Mouse (Mus musculus): Measurements from ENCODE around the gene Ugp2. TPM values are rescaled to one million over a fixed set of nuclear protein-coding genes. Genes with fewer than 3 reads are reported as not detected.

The Ugp2 gene
- polyA plus RNA-seq, 1 experiment from 2014 or later: 30.9 TPM

DNA sequence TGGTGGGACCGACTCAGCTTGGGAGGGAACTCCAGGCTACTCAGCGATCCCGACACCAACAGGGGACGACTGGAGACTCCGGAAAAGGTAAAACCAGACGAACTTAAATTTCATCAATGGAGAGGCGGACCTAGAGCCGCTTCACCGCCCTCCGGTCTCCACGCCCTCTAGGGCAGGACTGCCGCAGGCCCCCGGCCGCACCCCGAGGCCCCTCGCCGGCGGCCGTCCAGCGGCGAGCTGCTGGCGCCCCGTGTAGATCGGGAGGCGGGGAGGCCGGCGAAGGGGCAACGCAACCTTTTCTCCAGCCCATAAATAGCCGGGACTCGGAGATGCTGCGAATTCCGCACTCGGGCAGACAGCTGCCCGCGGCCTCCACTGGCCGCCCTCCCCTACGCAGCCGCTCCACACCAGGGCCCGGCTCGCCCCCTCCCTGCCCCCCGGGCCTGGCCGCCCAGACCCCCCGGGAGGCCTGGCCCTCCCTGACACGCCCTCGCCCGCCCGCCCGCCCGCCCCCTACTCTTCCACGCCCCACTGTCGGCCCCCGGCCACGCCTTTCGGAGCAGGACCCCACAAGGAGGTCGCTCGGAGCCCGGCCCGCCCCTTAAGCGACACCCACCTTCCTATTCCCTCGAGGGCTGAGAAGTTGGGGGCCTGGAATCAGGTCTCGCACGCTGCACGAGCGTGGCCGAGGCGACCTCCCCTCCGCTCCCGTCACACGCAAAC lies 441 bp downstream of the Ugp2 start:
- ATAC-seq (ENCODE audit: low read depth): peak; percentile 81
- under 1% methylated on average over 63 of the region's 69 CpGs for WGBS (ENCODE audit: insufficient replicate concordance)

DNA sequence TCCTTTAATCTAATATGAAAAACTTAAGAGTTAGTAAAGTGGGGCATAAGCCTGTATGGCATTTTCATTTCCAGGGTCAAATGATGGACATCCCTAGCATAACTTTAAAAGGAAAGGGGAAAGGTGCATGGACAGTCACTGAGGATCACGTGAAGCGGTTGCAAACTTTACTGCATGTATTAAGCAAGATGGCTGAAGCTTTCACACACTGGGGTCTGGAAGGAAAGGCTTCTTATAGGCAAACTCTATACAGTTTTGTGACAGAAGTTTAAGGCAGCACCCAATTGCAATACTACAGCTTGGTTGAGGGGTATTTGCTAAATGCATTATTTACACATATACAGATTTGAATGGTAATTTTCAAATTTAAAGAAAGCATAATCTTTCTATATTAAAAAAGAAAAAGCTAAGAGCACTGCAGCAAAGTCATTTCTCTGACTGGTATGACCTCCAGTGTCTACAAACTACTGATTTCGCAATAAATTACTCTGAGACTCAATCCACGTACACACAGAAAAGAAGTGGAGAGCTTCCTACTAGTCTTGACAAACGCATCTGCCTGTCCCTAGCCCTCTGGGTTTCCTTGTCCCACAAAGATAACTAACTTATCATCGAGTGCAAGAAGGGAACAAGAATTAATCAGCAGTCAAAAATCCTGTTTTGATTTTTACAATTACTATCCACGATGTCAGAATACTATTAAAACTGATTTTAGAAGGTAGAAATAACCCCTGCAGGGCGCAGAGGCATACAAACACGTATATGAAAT lies 1.6 kb downstream of the Ugp2 start:
- H3K4me1 ChIP-seq (replicated peaks): peaks cover 28% of the 10 kb centered on the region
- H3K27ac ChIP-seq: no peak overlapping the region; the same call in 1 of the 2 replicates
- H3K9ac ChIP-seq: peak overlapping the region; percentile 84
- ATAC-seq (ENCODE audit: low read depth) (no peak), DNase-seq (no peak)
- 22% methylated on average over 9 of the region's 9 CpGs for WGBS (ENCODE audit: insufficient replicate concordance)
- H3K9me3 ChIP-seq (replicated peaks): no peaks in the 10 kb centered on the region
- peak overlapping the region; percentile 93 for H3K4me2 ChIP-seq
- peak overlapping the region; percentile 81 for H3K4me3 ChIP-seq (replicated peaks)
- H3K36me3 ChIP-seq: no peaks in the 10 kb centered on the region
- H3K27me3 ChIP-seq: peaks cover 10% of the 10 kb centered on the region; the same call in 1 of the 2 replicates

More for the DNA sequence above, 441 bp downstream of the Ugp2 start:
- Histone ChIP-seq H3K36me3 (no peaks in the 10 kb centered on the region), H3K9ac (peak overlapping the region; percentile 84), H3K4me2 (peak overlapping the region; percentile 93), H3K9me3 (replicated peaks) (no peaks in the 10 kb centered on the region), H3K4me3 (replicated peaks) (peak overlapping the region; percentile 81), H3K4me1 (replicated peaks) (peaks cover 28% of the 10 kb centered on the region), H3K27me3 (peaks cover 10% of the 10 kb centered on the region; the same call in 1 of the 2 replicates), H3K27ac (peak overlapping the region; percentile 75)
- peak; percentile 62 for DNase-seq

DNA sequence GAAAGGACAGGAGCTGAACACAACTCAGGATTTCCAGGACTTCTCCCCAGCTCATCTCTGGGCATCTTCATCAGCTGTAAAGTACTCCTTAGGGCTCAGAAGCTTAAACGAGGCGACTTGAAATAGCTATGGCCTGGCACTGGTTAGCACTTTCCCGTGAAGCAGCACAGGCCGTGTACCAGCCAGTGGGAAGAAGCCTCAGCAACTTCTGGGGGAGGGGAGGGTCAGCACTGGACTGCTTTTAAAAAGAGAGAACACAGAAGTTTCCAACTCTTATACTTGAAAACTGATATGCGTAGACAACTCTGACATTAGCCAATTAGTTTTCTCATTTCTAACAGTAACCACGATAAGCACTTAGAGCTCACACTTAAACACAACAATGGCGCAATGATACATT lies 2.5 kb downstream of the Ugp2 start:
- H3K4me3 ChIP-seq (replicated peaks): peak overlapping the region; percentile 81; the same call in 1 of the 2 replicates
- H3K9me3 ChIP-seq (replicated peaks): no peaks in the 10 kb centered on the region
- WGBS (ENCODE audit: insufficient replicate concordance): 66% methylated on average over 7 of the region's 7 CpGs
- no peak overlapping the region for H3K27ac ChIP-seq
- no peak overlapping the region for H3K9ac ChIP-seq
- H3K27me3 ChIP-seq: peaks cover 10% of the 10 kb centered on the region; the same call in 1 of the 2 replicates
- peak overlapping the region; percentile 93 for H3K4me2 ChIP-seq
- no peak for DNase-seq
- no peaks in the 10 kb centered on the region for H3K36me3 ChIP-seq
- H3K4me1 ChIP-seq (replicated peaks): peaks cover 28% of the 10 kb centered on the region
- no peak for ATAC-seq (ENCODE audit: low read depth)

DNA sequence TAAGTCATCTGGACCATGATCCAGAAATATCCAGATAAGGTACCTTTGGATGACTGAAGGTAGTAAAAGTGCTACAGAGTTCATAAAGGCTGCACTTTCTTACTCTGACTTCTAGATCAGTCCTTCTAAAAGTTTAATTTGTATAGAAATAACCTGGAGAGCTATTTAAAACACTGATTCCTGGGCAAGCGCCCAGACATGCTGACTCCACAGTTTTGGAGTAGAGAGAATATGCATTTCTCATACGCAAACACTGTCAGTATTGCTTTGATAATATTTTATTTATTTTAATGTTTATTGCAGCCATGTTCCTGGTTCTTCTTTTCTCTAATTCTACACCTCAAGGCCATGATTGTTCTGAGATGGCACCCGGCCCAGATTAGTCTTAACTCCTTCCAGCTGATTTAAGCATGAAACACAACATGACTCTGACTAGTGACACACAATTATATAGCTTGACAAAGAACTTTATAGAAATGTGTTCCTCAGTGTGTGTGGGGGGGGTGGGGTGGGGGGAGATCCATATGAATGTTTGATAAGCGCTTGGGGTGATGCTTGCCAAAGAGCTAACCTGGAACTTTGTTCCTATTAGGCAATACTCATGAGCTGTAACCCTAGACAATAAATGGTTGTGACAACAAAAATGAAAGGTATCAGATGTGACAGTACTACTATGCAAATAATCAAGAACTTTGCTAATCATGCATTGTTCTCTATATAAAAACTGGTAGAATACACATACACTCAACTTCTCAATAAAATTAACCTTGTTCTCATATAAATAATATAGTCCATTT lies 7.7 kb downstream of the Ugp2 start:
- no peaks in the 10 kb centered on the region for H3K27me3 ChIP-seq
- no peak overlapping the region for H3K27ac ChIP-seq
- ATAC-seq (ENCODE audit: low read depth) (no peak), DNase-seq (no peak)
- H3K9me3 ChIP-seq (replicated peaks): no peaks in the 10 kb centered on the region
- H3K4me1 ChIP-seq (replicated peaks): 0 out of 2 replicates have a peak, but pooled peaks cover 5% of the 10 kb centered on the region
- no peak overlapping the region for H3K4me3 ChIP-seq (replicated peaks)
- H3K4me2 ChIP-seq: no peak overlapping the region
- 77% methylated on average over 4 of the region's 4 CpGs for WGBS (ENCODE audit: insufficient replicate concordance)
- no peaks in the 10 kb centered on the region for H3K36me3 ChIP-seq
- H3K9ac ChIP-seq: no peak overlapping the region

DNA sequence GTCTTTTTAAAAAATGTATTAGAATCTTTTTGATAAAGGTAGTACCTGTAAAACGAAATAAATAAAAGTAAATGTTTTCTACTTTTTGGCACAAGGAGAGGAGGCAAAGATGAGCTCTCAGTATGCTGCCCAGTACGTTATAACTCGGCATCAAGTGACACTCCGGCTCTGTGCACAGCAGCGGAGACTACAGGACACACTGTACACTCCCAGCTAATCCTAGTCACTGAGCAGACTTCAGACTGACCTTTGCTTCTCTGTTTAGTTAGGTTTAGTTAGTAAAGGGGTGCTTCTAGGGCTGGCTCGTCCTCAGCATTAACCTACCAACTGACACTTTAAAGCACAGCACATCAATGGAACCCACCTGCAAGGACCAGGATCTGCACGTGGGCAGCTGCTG lies 19.7 kb downstream of the Ugp2 start:
- H3K36me3 ChIP-seq: peaks cover 5% of the 10 kb centered on the region; the same call in 1 of the 2 replicates
- peak; percentile 58 for ATAC-seq (ENCODE audit: low read depth)
- H3K4me1 ChIP-seq (replicated peaks): peaks cover 19% of the 10 kb centered on the region
- no peak for DNase-seq
- no peak overlapping the region for H3K4me2 ChIP-seq
- no peak overlapping the region for H3K9ac ChIP-seq
- no peaks in the 10 kb centered on the region for H3K27me3 ChIP-seq
- 63% methylated on average over 7 of the region's 7 CpGs for WGBS (ENCODE audit: insufficient replicate concordance)
- H3K27ac ChIP-seq: no peak overlapping the region
- H3K4me3 ChIP-seq (replicated peaks): no peak overlapping the region
- H3K9me3 ChIP-seq (replicated peaks): no peaks in the 10 kb centered on the region

GRCm38 (mm10) chr11:21348890-21349289 lies 22.1 kb downstream of the Ugp2 start:
- Histone ChIP-seq H3K9ac (no peak overlapping the region), H3K4me1 (replicated peaks) (peaks cover 25% of the 10 kb centered on the region), H3K4me2 (no peak overlapping the region), H3K4me3 (replicated peaks) (no peak overlapping the region), H3K27ac (no peak overlapping the region), H3K36me3 (peaks cover 9% of the 10 kb centered on the region), H3K9me3 (replicated peaks) (no peaks in the 10 kb centered on the region), H3K27me3 (no peaks in the 10 kb centered on the region)
- ATAC-seq (ENCODE audit: low read depth) (no peak), DNase-seq (no peak)
- WGBS (ENCODE audit: insufficient replicate concordance): 53% methylated on average over 2 of the region's 2 CpGs

- WGBS (ENCODE audit: insufficient replicate concordance): 44% methylated on average over 3 of the region's 3 CpGs
- ATAC-seq (ENCODE audit: low read depth) (0 out of 2 replicates have a peak, but pooled peaks have one; percentile 52), DNase-seq (no peak)
- Histone ChIP-seq H3K4me3 (replicated peaks) (no peak overlapping the region), H3K4me1 (replicated peaks) (peaks cover 37% of the 10 kb centered on the region), H3K27ac (no peak overlapping the region), H3K9ac (no peak overlapping the region), H3K9me3 (replicated peaks) (no peaks in the 10 kb centered on the region), H3K36me3 (peaks cover 7% of the 10 kb centered on the region; the same call in 1 of the 2 replicates), H3K4me2 (no peak overlapping the region), H3K27me3 (no peaks in the 10 kb centered on the region)
Measured at GRCm38 (mm10) chr11:21346020-21346419, 25.0 kb downstream of the Ugp2 start.

DNA sequence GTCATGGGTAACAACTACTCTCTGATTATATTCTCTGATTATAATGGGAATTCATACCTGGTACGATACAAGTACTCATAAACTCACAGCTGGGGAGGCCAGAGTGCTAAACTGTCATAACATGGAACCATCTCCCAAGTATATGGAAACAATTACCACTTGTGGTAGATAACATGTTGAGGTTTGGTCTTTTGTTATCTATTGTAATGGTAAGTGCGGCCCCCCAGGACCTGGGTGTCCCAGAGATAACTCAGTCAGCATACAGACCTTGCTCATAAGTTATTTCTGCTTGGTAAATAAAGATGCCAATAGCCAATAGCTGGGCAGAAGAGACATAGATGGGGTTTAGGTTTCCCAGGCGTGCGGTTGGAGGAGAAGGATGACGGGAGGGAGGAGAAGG lies 27.5 kb downstream of the Ugp2 start:
- Histone ChIP-seq H3K36me3 (peaks cover 7% of the 10 kb centered on the region; the same call in 1 of the 2 replicates), H3K9ac (no peak overlapping the region), H3K4me2 (no peak overlapping the region), H3K9me3 (replicated peaks) (no peaks in the 10 kb centered on the region), H3K27me3 (no peaks in the 10 kb centered on the region), H3K4me3 (replicated peaks) (no peak overlapping the region), H3K27ac (no peak overlapping the region), H3K4me1 (replicated peaks) (peaks cover 26% of the 10 kb centered on the region)
- WGBS (ENCODE audit: insufficient replicate concordance): 48% methylated on average over 5 of the region's 5 CpGs
- ATAC-seq (ENCODE audit: low read depth) (peak; percentile 83), DNase-seq (no peak)

DNA sequence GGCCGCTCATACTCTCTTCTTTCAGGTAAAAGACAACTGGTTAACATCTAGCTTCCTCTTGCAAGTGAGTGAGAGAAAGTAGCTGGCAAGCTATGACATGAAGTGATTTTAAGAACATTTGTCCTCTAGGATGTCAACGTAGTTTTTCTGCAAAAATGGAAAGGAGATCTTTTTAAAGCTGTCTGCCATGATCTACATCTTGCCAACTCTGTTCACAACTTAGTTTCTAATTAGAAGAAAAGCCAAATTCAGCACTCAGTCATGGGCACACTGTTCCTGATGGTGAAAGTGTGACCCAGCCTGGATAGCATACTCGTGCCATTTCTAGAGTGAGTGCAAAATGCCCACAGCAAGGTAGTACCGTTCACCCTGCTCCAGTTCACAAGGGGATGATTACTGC lies 31.9 kb downstream of the Ugp2 start:
- no peak for DNase-seq
- no peak overlapping the region for H3K4me2 ChIP-seq
- WGBS (ENCODE audit: insufficient replicate concordance): 70% methylated on average over 4 of the region's 4 CpGs

DNA sequence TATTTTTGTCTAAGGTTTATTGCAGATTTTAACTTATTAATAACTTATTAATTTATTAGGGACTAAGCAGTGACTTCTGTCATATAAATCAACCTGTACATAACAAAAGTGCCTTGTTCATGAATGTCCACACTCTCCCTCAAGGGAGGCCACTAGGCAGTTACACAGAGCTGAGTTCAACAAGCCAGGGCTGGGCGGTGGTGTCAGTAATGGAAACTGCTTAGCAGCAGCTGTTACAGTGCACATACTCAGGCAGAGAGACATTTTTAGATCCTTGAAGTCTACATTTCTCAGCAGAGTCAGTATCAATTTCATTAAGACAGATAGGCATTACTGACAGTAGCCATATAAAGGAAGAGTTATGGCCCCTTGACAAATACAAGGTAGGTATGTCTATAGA lies 33.1 kb downstream of the Ugp2 start:
- DNase-seq: no peak
- no peak for ATAC-seq (ENCODE audit: low read depth)
- Histone ChIP-seq H3K4me1 (replicated peaks) (peaks cover 2% of the 10 kb centered on the region), H3K9me3 (replicated peaks) (no peaks in the 10 kb centered on the region), H3K27ac (no peak overlapping the region), H3K4me3 (replicated peaks) (no peak overlapping the region), H3K4me2 (no peak overlapping the region), H3K36me3 (no peaks in the 10 kb centered on the region), H3K27me3 (no peaks in the 10 kb centered on the region), H3K9ac (no peak overlapping the region)
- 76% methylated on average over 1 of the region's 1 CpGs for WGBS (ENCODE audit: insufficient replicate concordance)

More for the DNA sequence above, 31.9 kb downstream of the Ugp2 start:
- Histone ChIP-seq H3K4me3 (replicated peaks) (no peak overlapping the region), H3K27ac (no peak overlapping the region), H3K4me1 (replicated peaks) (peaks cover 13% of the 10 kb centered on the region), H3K27me3 (no peaks in the 10 kb centered on the region), H3K36me3 (0 out of 2 replicates have a peak, but pooled peaks cover 4% of the 10 kb centered on the region), H3K9me3 (replicated peaks) (no peaks in the 10 kb centered on the region), H3K9ac (no peak overlapping the region)
- no peak for ATAC-seq (ENCODE audit: low read depth)
